Mouse (Mus musculus) limb, embryonic 11.5 days (tissue): ENCODE measurements around the gene Clk3. TPM values are rescaled to one million over a fixed set of nuclear protein-coding genes. Genes with fewer than 3 reads are reported as not detected.

ENCODE experiments used
- ATAC-seq: fragments of 200-750 bp; cut with Nextera tagmentation; 2 replicates; pipeline ENCODE4 v1.8.0; 2017; ENCODE audit warnings: low read depth; ENCODE audit not compliant: insufficient number of reproducible peaks, low FRiP score, low TSS enrichment
- DNase-seq: peaks from one replicate; pipeline ENCODE4 v3.0.0-alpha.2; 2015; ENCODE audit warnings: low spot score
- H3K27ac ChIP-seq: fragments of 300-500 bp; sonication (generic); replicated peaks from 2 replicates; pipeline ENCODE4 v1.5.1; 2014; ENCODE audit warnings: low read depth, mild to moderate bottlenecking, low read length
- H3K27me3 ChIP-seq: fragments of 300-500 bp; sonication (generic); 2 replicates; pipeline ENCODE4 v1.6.1; 2014; ENCODE audit warnings: mild to moderate bottlenecking, low read length, mixed read lengths; ENCODE audit not compliant: control insufficient read depth, insufficient read depth
- H3K36me3 ChIP-seq: fragments of 300-500 bp; sonication (generic); 2 replicates; pipeline ENCODE4 v1.6.1; 2014; ENCODE audit warnings: mild to moderate bottlenecking, low read length, moderate library complexity, mixed read lengths; ENCODE audit not compliant: control insufficient read depth, insufficient read depth
- H3K4me1 ChIP-seq: fragments of 300-500 bp; sonication (generic); 2 replicates; pipeline ENCODE4 v1.6.1; 2014; ENCODE audit warnings: low read length, mixed read lengths; ENCODE audit not compliant: control insufficient read depth, insufficient read depth
- H3K4me2 ChIP-seq: fragments of 300-500 bp; sonication (generic); 2 replicates; pipeline ENCODE4 v1.6.1; 2014; ENCODE audit warnings: low read depth, mild to moderate bottlenecking, moderate library complexity; ENCODE audit not compliant: severe bottlenecking
- H3K4me3 ChIP-seq: fragments of 300-500 bp; sonication (generic); 2 replicates; pipeline ENCODE4 v1.5.1; 2014; ENCODE audit warnings: low read depth, low read length
- H3K9ac ChIP-seq: fragments of 300-500 bp; sonication (generic); 2 replicates; pipeline ENCODE4 v1.6.1; 2014; ENCODE audit warnings: mild to moderate bottlenecking, low read length
- H3K9me3 ChIP-seq: fragments of 300-500 bp; sonication (generic); 2 replicates; pipeline ENCODE4 v1.6.1; 2016; ENCODE audit warnings: low read length; ENCODE audit not compliant: control insufficient read depth
- WGBS: fragments of 180-500 bp; shearing (Covaris S2); extraction: QIAGEN DNeasy Blood & Tissue Kit; methylation state at CpG from one replicate; pipeline ENCODE4 v1.1.7; 2014; 5-methylcytosine and 5-hydroxymethylcytosine counted together
- polyA plus RNA-seq: library from polyadenylated mRNA; unstranded; fragments of >200 nt; fragmentation: Nextera tagmentation; extraction: Ambion mirVana; gene quantifications from 2 replicates; pipeline ENCODE4 v1.2.1, GENCODE M21; 2014

Gene Clk3
- polyA plus RNA-seq, 1 experiment from 2014 or later, result 72.2 TPM

GRCm38 (mm10) chr9:57782656-57783055, 17.0 kb upstream of the Clk3 start:
- Histone ChIP-seq H3K4me2 (no peak overlapping the region), H3K36me3 (peaks cover 2% of the 10 kb centered on the region; the same call in 1 of the 2 replicates), H3K4me1 (no peaks in the 10 kb centered on the region), H3K9ac (no peak overlapping the region), H3K4me3 (no peak overlapping the region), H3K9me3 (no peaks in the 10 kb centered on the region), H3K27me3 (no peaks in the 10 kb centered on the region), H3K27ac (no peak overlapping the region)
- DNase-seq (no peak), ATAC-seq (no peak)
- WGBS, result 96% methylated on average over 3 of the region's 3 CpGs

GRCm38 (mm10) chr9:57775736-57776135, 10.1 kb upstream of the Clk3 start:
- Histone ChIP-seq H3K4me2 (no peak overlapping the region), H3K27me3 (no peaks in the 10 kb centered on the region), H3K9ac (no peak overlapping the region), H3K9me3 (no peaks in the 10 kb centered on the region), H3K27ac (no peak overlapping the region), H3K4me1 (no peaks in the 10 kb centered on the region), H3K36me3 (no peaks in the 10 kb centered on the region), H3K4me3 (no peak overlapping the region)
- DNase-seq, result no peak
- ATAC-seq, result no peak
- WGBS, result 46% methylated on average over 4 of the region's 4 CpGs

- ATAC-seq, result no peak
- H3K36me3 ChIP-seq, result no peaks in the 10 kb centered on the region
- WGBS, result 71% methylated on average over 5 of the region's 5 CpGs
- H3K4me1 ChIP-seq, result no peaks in the 10 kb centered on the region
- H3K4me3 ChIP-seq, result no peak overlapping the region
- H3K4me2 ChIP-seq, result no peak overlapping the region
- DNase-seq, result no peak
- no peaks in the 10 kb centered on the region for H3K9me3 ChIP-seq
- H3K27me3 ChIP-seq, result no peaks in the 10 kb centered on the region
- 0 out of 2 replicates have a peak overlapping the region, but pooled peaks have one; percentile 21 for H3K27ac ChIP-seq
- no peak overlapping the region for H3K9ac ChIP-seq
Measured at GRCm38 (mm10) chr9:57775026-57775425, 9.4 kb upstream of the Clk3 start.

- WGBS, result 15% methylated on average over 1 of the region's 1 CpGs
- no peak overlapping the region for H3K4me2 ChIP-seq
- H3K4me3 ChIP-seq, result no peak overlapping the region
- no peak overlapping the region for H3K27ac ChIP-seq
- no peaks in the 10 kb centered on the region for H3K36me3 ChIP-seq
- DNase-seq (no peak), ATAC-seq (no peak)
- H3K4me1 ChIP-seq, result no peaks in the 10 kb centered on the region
- H3K27me3 ChIP-seq, result no peaks in the 10 kb centered on the region
- no peaks in the 10 kb centered on the region for H3K9me3 ChIP-seq
- no peak overlapping the region for H3K9ac ChIP-seq
Measured at GRCm38 (mm10) chr9:57774168-57774567, 8.5 kb upstream of the Clk3 start.

- DNase-seq (no peak), ATAC-seq (no peak)
- Histone ChIP-seq H3K27ac (no peak overlapping the region), H3K36me3 (no peaks in the 10 kb centered on the region), H3K9ac (no peak overlapping the region), H3K4me2 (no peak overlapping the region), H3K4me3 (no peak overlapping the region), H3K27me3 (no peaks in the 10 kb centered on the region), H3K9me3 (no peaks in the 10 kb centered on the region), H3K4me1 (no peaks in the 10 kb centered on the region)
- 61% methylated on average over 3 of the region's 3 CpGs for WGBS
Measured at GRCm38 (mm10) chr9:57773754-57774153, 8.1 kb upstream of the Clk3 start.

GRCm38 (mm10) chr9:57770836-57771235, 5.2 kb upstream of the Clk3 start:
- WGBS, result 88% methylated on average over 2 of the region's 2 CpGs
- ATAC-seq, result no peak

GRCm38 (mm10) chr9:57770214-57770613, 4.6 kb upstream of the Clk3 start:
- ATAC-seq (no peak), DNase-seq (no peak)
- H3K4me2 ChIP-seq, result no peak overlapping the region
- peaks cover 5% of the 10 kb centered on the region; the same call in 1 of the 2 replicates for H3K4me1 ChIP-seq
- no peak overlapping the region for H3K27ac ChIP-seq
- no peak overlapping the region for H3K4me3 ChIP-seq
- 94% methylated on average over 1 of the region's 1 CpGs for WGBS
- no peaks in the 10 kb centered on the region for H3K27me3 ChIP-seq
- no peaks in the 10 kb centered on the region for H3K36me3 ChIP-seq
- no peak overlapping the region for H3K9ac ChIP-seq
- H3K9me3 ChIP-seq, result no peaks in the 10 kb centered on the region

More at GRCm38 (mm10) chr9:57770836-57771235, 5.2 kb upstream of the Clk3 start:
- no peak for DNase-seq
- Histone ChIP-seq H3K4me3 (no peak overlapping the region), H3K27me3 (no peaks in the 10 kb centered on the region), H3K36me3 (no peaks in the 10 kb centered on the region), H3K4me2 (no peak overlapping the region), H3K9me3 (no peaks in the 10 kb centered on the region), H3K27ac (no peak overlapping the region), H3K9ac (no peak overlapping the region), H3K4me1 (peaks cover 5% of the 10 kb centered on the region; the same call in 1 of the 2 replicates)

GRCm38 (mm10) chr9:57769539-57770069, 3.9 kb upstream of the Clk3 start:
- Histone ChIP-seq H3K9ac (no peak overlapping the region), H3K4me1 (peaks cover 5% of the 10 kb centered on the region; the same call in 1 of the 2 replicates), H3K4me3 (no peak overlapping the region), H3K9me3 (no peaks in the 10 kb centered on the region), H3K36me3 (no peaks in the 10 kb centered on the region), H3K27me3 (no peaks in the 10 kb centered on the region), H3K4me2 (no peak overlapping the region), H3K27ac (no peak overlapping the region)
- DNase-seq, result no peak
- ATAC-seq, result no peak
- WGBS, result 61% methylated on average over 2 of the region's 2 CpGs

- 97% methylated on average over 4 of the region's 4 CpGs for WGBS
- Histone ChIP-seq H3K36me3 (no peaks in the 10 kb centered on the region), H3K4me3 (no peak overlapping the region), H3K4me1 (peaks cover 21% of the 10 kb centered on the region), H3K9me3 (no peaks in the 10 kb centered on the region), H3K9ac (no peak overlapping the region), H3K27ac (no peak overlapping the region), H3K27me3 (no peaks in the 10 kb centered on the region), H3K4me2 (no peak overlapping the region)
- ATAC-seq (no peak), DNase-seq (no peak)
Measured at GRCm38 (mm10) chr9:57767231-57767630, 1.6 kb upstream of the Clk3 start.
